25 mouse cellular contexts compared by ENCODE assay signal in genomic region chr11:8784413-8784812, GRCm38 (mm10).
DNase-seq lines count a peak whose midpoint lies in the region; ATAC-seq and TF ChIP-seq lines count a peak whose summit lies in the region.
"Had no signal": no experiment of that assay in that cellular context is flagged by ENCODE, and none has a peak within 500 bp of the region (broad histone marks: within the 10 kb centered on the region; RNA-seq: fewer than 3 reads in every experiment).

No protein-coding gene starts in this region.

- no peak overlapping the region for H3K27ac ChIP-seq in hindbrain, postnatal 0 days
- no peak overlapping the region for H3K27ac ChIP-seq in hindbrain, embryonic 11.5 days (ENCODE audit: low read depth, low read length)
- H3K27ac ChIP-seq in neural tube, embryonic 15.5 days (replicated peaks): no peak overlapping the region
- H3K27ac ChIP-seq in limb, embryonic 12.5 days: 0 out of 2 replicates have a peak overlapping the region, but pooled peaks have one; percentile 46
- H3K27ac ChIP-seq: embryonic facial prominence, embryonic 10.5 days; embryonic facial prominence, embryonic 15.5 days; forebrain, embryonic 12.5 days; limb, embryonic 13.5 days; liver, embryonic 12.5 days; stomach, embryonic 15.5 days had no signal

- peak; percentile 52 for DNase-seq in hindbrain, postnatal 0 days (ENCODE audit: low spot score)
- DNase-seq in hindbrain, embryonic 11.5 days (ENCODE audit: low spot score): no peak
- no peak for DNase-seq in neural tube, embryonic 10.5 days (ENCODE audit: extremely low spot score, low spot score)
- no peak for DNase-seq in right cerebral cortex, postnatal 4 days
- DNase-seq: adrenal gland, adult 2 months; adrenal gland, postnatal 36 days; B cell, adult 2 months; cerebellum, adult 18-20 months; forebrain, postnatal 0 days; heart, postnatal 14 days; layer of hippocampus, adult 9-11 months; liver, postnatal 0 days; lung, postnatal 36 days; right cerebral cortex, postnatal 14 days had no signal

- WGBS in hindbrain, postnatal 0 days: 63% methylated on average over 4 of the region's 4 CpGs
- WGBS in hindbrain, embryonic 11.5 days: 88% methylated on average over 4 of the region's 4 CpGs
- WGBS in neural tube, embryonic 15.5 days: 67% methylated on average over 4 of the region's 4 CpGs
- 32% methylated on average over 4 of the region's 4 CpGs for WGBS in limb, embryonic 12.5 days

- no peaks in the 10 kb centered on the region for H3K36me3 ChIP-seq in hindbrain, postnatal 0 days (ENCODE audit: insufficient read depth, low read length)
- no peaks in the 10 kb centered on the region for H3K36me3 ChIP-seq in hindbrain, embryonic 11.5 days (ENCODE audit: control insufficient read depth, insufficient read depth, low read length)
- H3K36me3 ChIP-seq in neural tube, embryonic 15.5 days: no peaks in the 10 kb centered on the region
- no peaks in the 10 kb centered on the region for H3K36me3 ChIP-seq in limb, embryonic 12.5 days
- H3K36me3 ChIP-seq: embryonic facial prominence, embryonic 10.5 days; embryonic facial prominence, embryonic 15.5 days; forebrain, embryonic 12.5 days; limb, embryonic 13.5 days; liver, embryonic 12.5 days; stomach, embryonic 15.5 days had no signal

- no peaks in the 10 kb centered on the region for H3K27me3 ChIP-seq in hindbrain, postnatal 0 days (ENCODE audit: insufficient read depth, low read length)
- no peaks in the 10 kb centered on the region for H3K27me3 ChIP-seq in hindbrain, embryonic 11.5 days (ENCODE audit: control insufficient read depth, insufficient read depth, low read length)
- H3K27me3 ChIP-seq in neural tube, embryonic 15.5 days (replicated peaks): no peaks in the 10 kb centered on the region
- H3K27me3 ChIP-seq in limb, embryonic 12.5 days: no peaks in the 10 kb centered on the region
- H3K27me3 ChIP-seq: embryonic facial prominence, embryonic 15.5 days; forebrain, embryonic 12.5 days; limb, embryonic 13.5 days; liver, embryonic 12.5 days; stomach, embryonic 15.5 days had no signal

- H3K9me3 ChIP-seq in hindbrain, postnatal 0 days (ENCODE audit: low read length): no peaks in the 10 kb centered on the region
- H3K9me3 ChIP-seq in hindbrain, embryonic 11.5 days (ENCODE audit: control insufficient read depth, low read length): no peaks in the 10 kb centered on the region
- no peaks in the 10 kb centered on the region for H3K9me3 ChIP-seq in neural tube, embryonic 15.5 days (replicated peaks)
- no peaks in the 10 kb centered on the region for H3K9me3 ChIP-seq in limb, embryonic 12.5 days
- H3K9me3 ChIP-seq: embryonic facial prominence, embryonic 10.5 days; embryonic facial prominence, embryonic 15.5 days; forebrain, embryonic 12.5 days; limb, embryonic 13.5 days; liver, embryonic 12.5 days; stomach, embryonic 15.5 days had no signal

- H3K4me3 ChIP-seq in hindbrain, postnatal 0 days (ENCODE audit: low read length): no peak overlapping the region
- H3K4me3 ChIP-seq in hindbrain, embryonic 11.5 days (ENCODE audit: low read depth, low read length): no peak overlapping the region
- no peak overlapping the region for H3K4me3 ChIP-seq in neural tube, embryonic 15.5 days (replicated peaks)
- no peak overlapping the region for H3K4me3 ChIP-seq in limb, embryonic 12.5 days (replicated peaks)
- H3K4me3 ChIP-seq: embryonic facial prominence, embryonic 10.5 days; embryonic facial prominence, embryonic 15.5 days; forebrain, embryonic 12.5 days; limb, embryonic 13.5 days; liver, embryonic 12.5 days; stomach, embryonic 15.5 days had no signal

- H3K9ac ChIP-seq in hindbrain, postnatal 0 days (replicated peaks; ENCODE audit: low read length): no peak overlapping the region
- no peak overlapping the region for H3K9ac ChIP-seq in hindbrain, embryonic 11.5 days (ENCODE audit: low read depth, low read length)
- H3K9ac ChIP-seq in neural tube, embryonic 15.5 days (replicated peaks): no peak overlapping the region
- no peak overlapping the region for H3K9ac ChIP-seq in limb, embryonic 12.5 days (replicated peaks)
- H3K9ac ChIP-seq: embryonic facial prominence, embryonic 15.5 days; forebrain, embryonic 12.5 days; forebrain, postnatal 0 days; limb, embryonic 13.5 days; liver, embryonic 12.5 days; liver, postnatal 0 days; stomach, embryonic 15.5 days had no signal

- no peak overlapping the region for H3K4me2 ChIP-seq in hindbrain, postnatal 0 days (ENCODE audit: low read depth, low read length)
- H3K4me2 ChIP-seq in hindbrain, embryonic 11.5 days (replicated peaks; ENCODE audit: low read depth, low read length): no peak overlapping the region
- H3K4me2 ChIP-seq in neural tube, embryonic 15.5 days: no peak overlapping the region
- no peak overlapping the region for H3K4me2 ChIP-seq in limb, embryonic 12.5 days
- H3K4me2 ChIP-seq: embryonic facial prominence, embryonic 15.5 days; forebrain, embryonic 12.5 days; limb, embryonic 13.5 days; liver, embryonic 12.5 days; midbrain, embryonic 11.5 days; stomach, embryonic 15.5 days had no signal

- no peak for TF ChIP-seq CTCF in hindbrain, postnatal 0 days (IDR thresholded peaks at IDR 0.05; ENCODE audit: low read depth)

- 0 out of 2 replicates have a peak, but pooled peaks cover 3% of the 10 kb centered on the region for H3K4me1 ChIP-seq in hindbrain, postnatal 0 days (ENCODE audit: insufficient read depth, low read length)
- no peaks in the 10 kb centered on the region for H3K4me1 ChIP-seq in hindbrain, embryonic 11.5 days (replicated peaks; ENCODE audit: control insufficient read depth, insufficient read depth, low read length)
- peaks cover 19% of the 10 kb centered on the region for H3K4me1 ChIP-seq in neural tube, embryonic 15.5 days
- peaks cover 46% of the 10 kb centered on the region for H3K4me1 ChIP-seq in limb, embryonic 12.5 days (replicated peaks)
- H3K4me1 ChIP-seq: embryonic facial prominence, embryonic 10.5 days; forebrain, embryonic 12.5 days; liver, embryonic 12.5 days had no signal

- peak; percentile 74 for ATAC-seq in hindbrain, postnatal 0 days
- ATAC-seq in hindbrain, embryonic 11.5 days (ENCODE audit: low FRiP score): no peak
- peak; percentile 55 for ATAC-seq in neural tube, embryonic 15.5 days (ENCODE audit: low FRiP score)
- peak; percentile 48; the same call in 1 of the 2 replicates for ATAC-seq in limb, embryonic 12.5 days (ENCODE audit: insufficient number of reproducible peaks, insufficient read depth, low FRiP score, low TSS enrichment, low read depth)
- ATAC-seq: activated CD4-positive, CD25-positive, alpha-beta regulatory T cell, adult 4 months; forebrain, postnatal 0 days; intestine, postnatal 0 days; liver, embryonic 12.5 days; liver, postnatal 0 days had no signal
